Mouse (Mus musculus): ENCODE measurements around the gene Acsm2.
"Not testable (repeated sequence)": the region's sequence is repeated elsewhere in the genome, so short reads cannot be mapped to it uniquely, and the experiment has no call there.

DNA sequence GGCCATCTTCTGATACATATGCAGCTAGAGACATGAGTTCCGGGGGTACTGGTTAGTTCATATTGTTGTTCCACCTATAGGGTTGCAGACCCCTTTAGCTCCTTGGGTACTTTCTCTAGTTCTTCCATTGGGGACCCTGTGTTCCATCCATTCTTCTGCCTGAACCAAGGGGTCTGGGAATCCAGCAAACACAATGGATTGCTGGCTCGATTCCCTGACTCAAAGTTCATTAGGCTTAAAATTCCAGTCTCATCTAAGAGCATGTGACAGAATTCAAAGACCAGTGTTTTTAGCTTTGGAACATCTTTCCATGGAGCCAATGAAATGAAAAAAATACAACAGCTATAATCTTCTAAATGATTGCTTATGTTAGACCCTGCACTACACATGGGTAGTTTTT is 8.3 kb downstream of the Acsm2 start:
- not testable (repeated sequence) for TF ChIP-seq CTCF (IDR thresholded peaks at IDR 0.05); POLR2A (IDR thresholded peaks at IDR 0.05; ENCODE audit: insufficient read depth, low read depth, low read length)

Data from heart, adult 2 months (tissue).